Mouse (Mus musculus) naive thymus-derived CD4-positive, alpha-beta T cell, adult 5 months (primary cell): ENCODE measurements around the gene Fdxacb1. TPM values are rescaled to one million over a fixed set of nuclear protein-coding genes. Genes with fewer than 3 reads are reported as not detected.

Experiments
- polyA plus RNA-seq: library from polyadenylated mRNA; unstranded; fragments of 100-300 nt; shearing (Covaris generic); gene quantifications from one replicate; pipeline ENCODE4 v1.2.1, GENCODE M21; 2017

The Fdxacb1 gene
- 7.6 TPM for polyA plus RNA-seq

GRCm38 (mm10) chr9:50768107-50769002 is at the start of gene Fdxacb1:
Fdxacb1 (plus strand) TSS chr9:50768236.

DNA sequence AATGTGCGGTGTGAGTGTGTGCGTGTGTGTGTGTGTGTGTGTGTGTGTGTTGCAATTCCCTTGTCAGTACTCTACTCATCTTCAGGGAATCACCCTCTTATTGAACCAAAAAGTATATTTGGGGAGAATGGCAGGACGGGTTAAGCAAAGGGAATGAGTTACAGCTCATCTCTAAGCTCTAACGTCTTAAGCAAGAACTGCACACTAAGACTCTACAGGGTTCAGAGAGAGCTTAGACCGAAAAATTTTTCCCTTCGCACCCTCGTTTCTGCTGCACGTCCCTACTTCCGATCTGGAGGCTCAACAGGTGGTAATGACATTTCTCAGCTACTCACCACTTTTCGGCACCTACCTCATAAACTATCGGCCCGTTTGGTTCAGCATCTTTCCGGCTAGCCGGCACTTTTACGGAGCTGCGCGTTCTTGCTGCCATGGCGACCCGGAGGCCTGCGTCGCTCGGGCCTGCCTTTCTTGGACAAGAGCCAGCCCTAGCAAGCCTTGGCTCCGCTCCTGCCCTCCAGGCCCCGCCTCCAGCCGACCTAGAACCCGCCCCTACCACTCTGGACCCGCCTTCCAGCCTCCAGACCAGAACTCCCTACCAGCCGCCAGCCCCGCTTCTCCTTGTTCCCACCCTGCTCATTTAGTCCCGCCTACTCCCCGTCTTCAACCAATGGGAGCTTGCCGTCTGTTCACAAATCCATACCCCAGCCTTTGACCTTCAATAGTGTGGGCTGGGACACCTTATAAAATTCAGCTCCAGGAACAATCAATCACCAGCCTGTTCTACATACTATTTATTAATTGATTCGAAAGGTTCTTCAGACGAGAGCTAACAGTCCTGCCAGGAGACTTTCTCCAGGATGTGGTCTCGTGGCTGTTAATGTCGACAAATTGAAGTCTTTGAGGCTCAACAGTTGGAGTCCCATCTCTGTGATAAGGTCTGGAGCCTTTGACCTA is 28.8 kb upstream of the Fdxacb1 start, which contains the start of gene Dixdc1:
Dixdc1 (minus strand) TSS at position 604 of the 957 bp plus-strand sequence.

GRCm38 (mm10) chr9:50746214-50746677 is 21.8 kb upstream of the Fdxacb1 start, which contains the start of gene 2310030G06Rik:
2310030G06Rik (minus strand) TSS chr9:50746536.

GRCm38 (mm10) chr9:50751323-50751722 is 16.7 kb upstream of the Fdxacb1 start, which contains the start of gene Cryab:
Cryab (plus strand) TSS chr9:50751325.

GRCm38 (mm10) chr9:50752054-50752602 is 15.9 kb upstream of the Fdxacb1 start, which contains the start of gene Hspb2:
Hspb2 (minus strand) TSS chr9:50752354.

DNA sequence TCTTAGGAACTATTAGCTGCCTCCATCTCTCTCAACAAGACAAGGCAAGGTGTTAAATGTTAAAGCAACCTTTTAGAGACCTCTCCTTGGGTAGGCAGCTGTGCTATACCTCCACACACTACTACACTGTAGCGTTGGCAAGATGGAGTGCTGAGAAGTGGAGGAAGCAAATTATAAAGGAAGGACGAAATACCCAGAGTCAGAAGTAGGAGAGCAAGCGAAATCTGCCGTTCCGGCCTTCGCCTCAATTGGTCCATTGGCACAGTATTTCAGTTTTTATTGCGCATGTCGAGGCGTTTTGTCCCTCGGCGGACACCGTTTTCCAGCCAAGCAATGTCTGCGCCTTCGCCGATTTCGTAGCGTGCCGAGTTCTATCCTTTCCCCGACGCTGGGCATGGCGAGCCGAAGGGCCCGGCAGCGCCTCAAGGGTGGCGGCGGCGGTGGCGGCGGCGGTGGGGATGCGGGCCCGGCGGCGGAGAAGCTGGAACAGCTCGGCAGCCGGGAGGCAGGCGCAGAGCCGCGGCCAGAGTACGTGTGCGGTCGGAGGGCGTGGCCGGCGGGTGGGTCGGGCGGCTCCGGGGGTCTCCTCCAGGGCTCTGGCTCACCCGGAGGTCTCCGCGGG is 7.1 kb downstream of the Fdxacb1 start, which contains the start of the genes Alg9 and 1110032A03Rik:
Alg9 (plus strand) TSS at position 29 of the 622 bp plus-strand sequence.
1110032A03Rik (minus strand) TSS at position 530 of the 622 bp plus-strand sequence.

Other genes with a start within 250 kb of the Fdxacb1 start
- gene Pts, start 239.5 kb upstream of the Fdxacb1 start, polyA plus RNA-seq, result 67.3 TPM
- not detected for gene Il18, start 213.4 kb upstream of the Fdxacb1 start, polyA plus RNA-seq
- gene Bco2, start 213.1 kb upstream of the Fdxacb1 start, polyA plus RNA-seq, result not detected
- gene Tex12, start 206.9 kb upstream of the Fdxacb1 start, polyA plus RNA-seq, result not detected
- 121 TPM for gene Sdhd, start 164.4 kb upstream of the Fdxacb1 start, polyA plus RNA-seq
- 60.8 TPM for gene Timm8b, start 164.3 kb upstream of the Fdxacb1 start, polyA plus RNA-seq
- 0.45 TPM for gene Pih1d2, start 150.9 kb upstream of the Fdxacb1 start, polyA plus RNA-seq
- gene Nkapd1, start 150.8 kb upstream of the Fdxacb1 start, polyA plus RNA-seq, result 24.3 TPM
- 37.1 TPM for gene Dlat, start 108.5 kb upstream of the Fdxacb1 start, polyA plus RNA-seq
- not detected for gene Dixdc1, start 28.7 kb upstream of the Fdxacb1 start, polyA plus RNA-seq
- not detected for gene 2310030G06Rik, start 21.7 kb upstream of the Fdxacb1 start, polyA plus RNA-seq
- gene Cryab, start 16.9 kb upstream of the Fdxacb1 start, polyA plus RNA-seq, result not detected
- gene Hspb2, start 15.9 kb upstream of the Fdxacb1 start, polyA plus RNA-seq, result not detected
- 22.7 TPM for gene Alg9, start 6.8 kb downstream of the Fdxacb1 start, polyA plus RNA-seq
- 8.6 TPM for gene 1110032A03Rik, start 7.3 kb downstream of the Fdxacb1 start, polyA plus RNA-seq
- gene Ppp2r1b, start 77.1 kb downstream of the Fdxacb1 start, polyA plus RNA-seq, result 98.5 TPM
- gene Sik2, start 240.8 kb downstream of the Fdxacb1 start, polyA plus RNA-seq, result 59.9 TPM